Mouse (Mus musculus): ENCODE measurements at regions not wholly inside any gene's neighbourhood (a gene's known extent, or its start where the extent isn't known, plus 50 kb on each side); places are given as distances from the start of the nearest gene placed in this dataset.
A peak's percentile ranks its signal among the peaks of the same experiment; 100 is the strongest.

DNA sequence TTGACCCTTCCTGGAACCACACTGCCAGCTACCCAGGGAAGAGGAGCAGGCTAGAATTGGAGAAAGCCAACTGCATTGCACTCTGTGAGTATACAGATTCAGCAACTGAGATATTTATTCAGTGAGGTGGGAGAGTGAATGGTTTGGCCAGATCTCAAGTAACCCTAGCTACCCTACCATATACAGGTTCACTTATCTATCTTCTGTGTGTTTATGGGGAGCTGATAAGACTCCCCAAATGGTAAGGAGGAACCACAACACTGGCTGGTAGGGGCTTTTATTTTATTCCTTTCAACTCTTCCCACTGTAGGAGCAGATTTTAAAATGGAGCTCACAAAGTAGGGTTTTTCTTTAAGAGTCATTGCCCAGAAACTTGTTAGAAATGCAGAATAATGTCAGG, 62.9 kb downstream of the Arrdc3 start:
- ATAC-seq (ENCODE audit: low FRiP score, low read depth) = no peak
- no peak overlapping the region for H3K27ac ChIP-seq
- H3K36me3 ChIP-seq = no peaks in the 10 kb centered on the region
- H3K4me3 ChIP-seq = no peak overlapping the region
- H3K4me1 ChIP-seq = no peaks in the 10 kb centered on the region
- no peaks in the 10 kb centered on the region for H3K9me3 ChIP-seq
- no peak overlapping the region for H3K4me2 ChIP-seq (replicated peaks)
- H3K9ac ChIP-seq = no peak overlapping the region
- no peaks in the 10 kb centered on the region for H3K27me3 ChIP-seq (replicated peaks)

DNA sequence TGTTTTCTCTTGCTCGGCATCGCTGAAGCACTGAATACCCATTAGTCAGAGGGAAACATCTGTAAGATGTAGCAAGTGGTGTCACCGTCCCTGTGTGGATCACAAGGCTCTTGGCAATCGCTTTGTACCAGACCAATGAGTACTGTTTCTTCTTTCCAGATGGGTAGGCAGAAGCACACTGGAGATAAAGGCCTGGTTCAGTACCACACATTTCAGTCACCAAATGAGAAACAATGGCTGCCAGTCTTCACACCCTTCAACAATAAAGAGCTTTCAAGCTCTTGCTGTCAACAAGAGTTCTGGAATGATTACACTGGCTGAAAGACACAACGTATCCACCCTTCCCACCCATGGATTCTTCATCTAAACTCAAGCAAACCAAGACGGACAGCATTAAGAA, 64.5 kb downstream of the Arrdc3 start:
- no peak for ATAC-seq (ENCODE audit: low FRiP score, low read depth)
- Histone ChIP-seq H3K9ac (no peak overlapping the region), H3K36me3 (no peaks in the 10 kb centered on the region), H3K27ac (no peak overlapping the region), H3K27me3 (replicated peaks) (no peaks in the 10 kb centered on the region), H3K4me3 (no peak overlapping the region), H3K4me2 (replicated peaks) (no peak overlapping the region), H3K9me3 (no peaks in the 10 kb centered on the region), H3K4me1 (no peaks in the 10 kb centered on the region)
- WGBS = 77% methylated on average over 6 of the region's 6 CpGs

DNA sequence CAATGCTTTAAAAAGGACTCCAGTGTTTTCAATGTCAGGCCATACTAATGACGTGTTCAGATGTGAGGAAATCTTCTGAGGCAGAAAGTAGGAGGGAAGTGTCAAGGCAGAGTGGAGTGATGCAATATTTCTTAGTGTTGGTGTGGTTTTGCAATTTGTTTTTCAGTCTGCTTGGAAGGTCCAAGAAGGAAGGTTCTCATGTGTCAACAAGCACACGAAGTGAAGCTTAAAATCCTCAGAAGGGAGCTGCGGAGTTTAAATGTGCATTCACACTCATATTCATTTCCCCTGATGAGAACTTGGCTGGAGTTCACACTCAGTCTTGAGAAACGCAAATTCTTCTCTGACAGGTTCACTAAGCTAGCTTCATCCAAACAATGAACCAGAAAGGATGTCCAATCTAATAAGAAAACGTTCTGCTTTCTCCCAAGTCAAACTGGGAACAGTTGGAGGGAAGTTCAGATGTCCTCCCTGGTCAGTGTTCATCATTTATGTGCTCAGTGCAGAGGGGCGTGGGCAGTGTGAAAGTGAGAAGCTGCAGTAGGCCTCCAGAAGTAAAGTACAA, 66.0 kb downstream of the Arrdc3 start:
- Histone ChIP-seq H3K9me3 (no peaks in the 10 kb centered on the region), H3K27me3 (replicated peaks) (no peaks in the 10 kb centered on the region), H3K4me3 (no peak overlapping the region), H3K27ac (no peak overlapping the region), H3K9ac (no peak overlapping the region), H3K36me3 (no peaks in the 10 kb centered on the region), H3K4me2 (replicated peaks) (no peak overlapping the region), H3K4me1 (no peaks in the 10 kb centered on the region)
- WGBS = 78% methylated on average over 6 of the region's 6 CpGs
- no peak for ATAC-seq (ENCODE audit: low FRiP score, low read depth)

DNA sequence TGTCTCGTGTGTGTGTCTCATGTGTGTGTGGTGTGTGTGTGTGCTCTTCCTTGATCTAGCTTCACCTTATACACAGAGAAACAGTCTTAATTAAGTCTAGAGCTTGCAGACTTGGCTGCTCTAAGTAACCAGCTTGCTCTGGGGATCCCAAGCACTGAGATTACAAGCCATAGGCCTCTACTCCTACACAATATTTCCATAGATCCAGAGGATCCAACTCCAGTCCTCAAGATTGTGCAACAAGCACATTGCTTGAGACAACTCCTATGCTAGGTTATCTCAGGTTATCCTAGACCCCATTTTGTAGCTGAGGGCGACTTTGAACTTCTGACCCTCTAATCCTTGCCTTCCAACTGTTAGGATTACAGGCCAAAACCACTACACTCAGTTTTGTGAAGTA, 67.1 kb downstream of the Arrdc3 start:
- Histone ChIP-seq H3K4me2 (replicated peaks) (no peak overlapping the region), H3K4me3 (no peak overlapping the region), H3K27ac (no peak overlapping the region), H3K27me3 (replicated peaks) (no peaks in the 10 kb centered on the region), H3K4me1 (no peaks in the 10 kb centered on the region), H3K9me3 (no peaks in the 10 kb centered on the region), H3K36me3 (no peaks in the 10 kb centered on the region), H3K9ac (no peak overlapping the region)
- WGBS = 85% methylated on average over 2 of the region's 2 CpGs
- ATAC-seq (ENCODE audit: low FRiP score, low read depth) = no peak

DNA sequence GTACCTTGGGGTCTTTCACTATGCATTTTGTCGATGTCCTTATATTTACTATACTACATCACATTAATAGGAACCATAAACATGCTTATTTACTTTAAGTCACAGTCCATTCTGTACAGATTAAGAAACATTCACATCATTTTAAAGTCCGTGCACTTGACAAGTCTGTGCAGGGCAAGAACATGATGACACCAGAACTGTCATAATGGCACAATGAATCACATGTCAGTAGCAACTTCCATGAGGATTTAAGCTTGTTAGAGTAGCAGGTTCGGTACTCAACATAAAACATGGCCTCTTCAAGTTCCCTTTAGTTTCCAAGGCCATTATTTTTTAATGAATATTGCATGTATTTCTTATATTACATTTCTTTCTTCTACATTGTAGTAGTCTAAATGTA, 67.6 kb downstream of the Arrdc3 start:
- no peak overlapping the region for H3K4me2 ChIP-seq (replicated peaks)
- no peaks in the 10 kb centered on the region for H3K36me3 ChIP-seq
- no peak overlapping the region for H3K4me3 ChIP-seq
- no peak for ATAC-seq (ENCODE audit: low FRiP score, low read depth)
- 87% methylated on average over 3 of the region's 3 CpGs for WGBS
- no peaks in the 10 kb centered on the region for H3K27me3 ChIP-seq (replicated peaks)
- no peak overlapping the region for H3K9ac ChIP-seq
- H3K27ac ChIP-seq = no peak overlapping the region
- no peaks in the 10 kb centered on the region for H3K4me1 ChIP-seq
- no peaks in the 10 kb centered on the region for H3K9me3 ChIP-seq

DNA sequence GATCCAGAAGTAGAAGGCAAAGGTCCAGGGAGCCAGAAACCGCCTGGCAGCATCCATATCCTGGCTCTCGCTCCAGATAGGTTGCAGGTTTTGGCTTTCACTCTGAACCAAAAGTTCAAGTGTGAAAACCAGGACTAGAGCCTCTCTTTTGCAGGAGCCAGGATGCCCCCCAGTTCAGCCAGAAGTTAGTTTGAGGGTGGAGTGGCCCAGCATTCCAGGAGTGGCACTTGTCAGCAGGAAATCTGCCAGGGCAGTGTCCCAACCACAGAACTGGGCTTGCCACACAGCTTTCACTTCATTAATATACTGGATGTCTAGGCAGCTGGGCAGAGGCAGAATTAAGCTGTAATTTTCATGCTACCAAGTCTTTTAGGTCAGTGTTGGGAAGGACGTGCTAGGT, 68.1 kb downstream of the Arrdc3 start:
- no peak overlapping the region for H3K4me2 ChIP-seq (replicated peaks)
- H3K27me3 ChIP-seq (replicated peaks) = no peaks in the 10 kb centered on the region
- H3K36me3 ChIP-seq = no peaks in the 10 kb centered on the region
- ATAC-seq (ENCODE audit: low FRiP score, low read depth) = no peak
- H3K9ac ChIP-seq = no peak overlapping the region
- no peaks in the 10 kb centered on the region for H3K9me3 ChIP-seq
- H3K27ac ChIP-seq = no peak overlapping the region
- 86% methylated on average over 3 of the region's 3 CpGs for WGBS
- H3K4me3 ChIP-seq = no peak overlapping the region
- no peaks in the 10 kb centered on the region for H3K4me1 ChIP-seq

DNA sequence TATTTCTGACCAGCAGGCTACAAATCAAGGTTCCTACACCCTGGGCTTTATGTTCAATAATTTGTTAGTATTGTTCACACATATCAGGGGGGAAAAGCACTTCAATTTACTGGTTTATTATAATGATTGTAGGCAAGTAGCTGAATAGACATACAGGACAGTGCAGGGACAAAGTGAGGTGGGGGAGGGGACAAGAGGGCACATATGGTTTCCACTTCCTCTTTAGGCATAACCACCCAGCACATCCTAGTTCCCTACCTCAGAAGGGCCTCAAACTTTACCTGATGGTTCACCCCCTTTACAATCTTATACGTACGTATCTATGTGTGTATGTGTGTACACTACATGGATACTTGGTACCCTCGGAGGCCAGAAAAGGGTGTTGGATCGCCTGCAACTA, 69.7 kb downstream of the Arrdc3 start:
- Histone ChIP-seq H3K4me2 (replicated peaks) (no peak overlapping the region), H3K27me3 (replicated peaks) (no peaks in the 10 kb centered on the region), H3K9me3 (no peaks in the 10 kb centered on the region), H3K27ac (no peak overlapping the region), H3K4me3 (no peak overlapping the region), H3K36me3 (no peaks in the 10 kb centered on the region), H3K4me1 (no peaks in the 10 kb centered on the region), H3K9ac (no peak overlapping the region)
- no peak for ATAC-seq (ENCODE audit: low FRiP score, low read depth)
- 93% methylated on average over 4 of the region's 4 CpGs for WGBS

DNA sequence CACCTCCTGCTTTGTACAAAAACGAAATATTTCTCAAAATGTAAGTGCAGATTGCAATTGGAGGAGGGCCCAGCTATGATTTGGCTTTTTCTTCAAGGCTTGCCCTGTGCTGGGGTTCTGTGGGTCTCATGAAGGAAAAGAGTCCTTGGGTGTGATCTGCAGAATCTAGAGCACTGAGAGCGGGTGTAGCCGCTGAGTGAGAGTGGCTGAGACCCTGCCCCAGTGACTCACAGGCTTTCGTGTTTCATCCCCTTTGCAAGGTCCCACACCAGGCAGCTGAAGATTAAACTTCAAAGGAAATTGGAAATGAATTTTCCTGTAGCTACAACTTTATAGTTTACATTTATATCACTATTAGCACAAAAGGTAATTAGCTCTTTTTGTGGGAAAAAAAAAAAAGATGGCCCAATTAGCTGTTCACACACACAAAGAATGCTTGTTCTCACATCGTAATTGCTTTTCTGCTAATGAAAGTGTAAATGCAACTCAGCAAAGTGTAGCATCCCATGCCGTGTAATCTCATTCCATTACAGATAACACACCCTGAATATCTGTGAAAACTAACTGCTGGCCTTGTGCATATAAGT, 71.0 kb downstream of the Arrdc3 start:
- H3K27me3 ChIP-seq (replicated peaks) = no peaks in the 10 kb centered on the region
- no peaks in the 10 kb centered on the region for H3K4me1 ChIP-seq
- no peak for ATAC-seq (ENCODE audit: low FRiP score, low read depth)
- no peaks in the 10 kb centered on the region for H3K36me3 ChIP-seq
- H3K9me3 ChIP-seq = no peaks in the 10 kb centered on the region
- H3K4me3 ChIP-seq = no peak overlapping the region
- no peak overlapping the region for H3K4me2 ChIP-seq (replicated peaks)
- 55% methylated on average over 6 of the region's 6 CpGs for WGBS
- H3K27ac ChIP-seq = no peak overlapping the region
- H3K9ac ChIP-seq = no peak overlapping the region

DNA sequence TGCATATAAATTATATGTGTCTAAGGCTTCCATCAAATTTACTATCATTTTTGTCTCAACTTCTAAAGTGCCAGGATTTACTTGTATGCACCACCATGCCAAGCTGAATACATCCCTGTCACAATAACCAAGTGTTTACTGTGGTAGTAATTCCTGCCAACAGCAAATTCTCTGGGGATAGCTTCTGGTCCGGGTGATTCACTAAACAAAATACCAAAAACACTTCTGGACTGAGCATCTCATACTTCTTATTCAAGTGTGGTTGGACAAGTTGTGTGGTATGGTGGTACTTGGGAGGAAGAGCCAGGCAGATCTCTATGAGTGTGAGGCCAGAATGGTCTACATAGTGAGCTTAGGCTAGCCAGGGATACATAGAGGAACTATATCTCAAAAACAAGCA, 73.8 kb downstream of the Arrdc3 start:
- WGBS = 88% methylated on average over 1 of the region's 1 CpGs
- no peak overlapping the region for H3K4me2 ChIP-seq (replicated peaks)
- H3K9ac ChIP-seq = no peak overlapping the region
- H3K4me1 ChIP-seq = no peaks in the 10 kb centered on the region
- H3K4me3 ChIP-seq = no peak overlapping the region
- H3K27ac ChIP-seq = no peak overlapping the region
- no peaks in the 10 kb centered on the region for H3K9me3 ChIP-seq
- no peaks in the 10 kb centered on the region for H3K36me3 ChIP-seq
- no peak for ATAC-seq (ENCODE audit: low FRiP score, low read depth)
- H3K27me3 ChIP-seq (replicated peaks) = no peaks in the 10 kb centered on the region

DNA sequence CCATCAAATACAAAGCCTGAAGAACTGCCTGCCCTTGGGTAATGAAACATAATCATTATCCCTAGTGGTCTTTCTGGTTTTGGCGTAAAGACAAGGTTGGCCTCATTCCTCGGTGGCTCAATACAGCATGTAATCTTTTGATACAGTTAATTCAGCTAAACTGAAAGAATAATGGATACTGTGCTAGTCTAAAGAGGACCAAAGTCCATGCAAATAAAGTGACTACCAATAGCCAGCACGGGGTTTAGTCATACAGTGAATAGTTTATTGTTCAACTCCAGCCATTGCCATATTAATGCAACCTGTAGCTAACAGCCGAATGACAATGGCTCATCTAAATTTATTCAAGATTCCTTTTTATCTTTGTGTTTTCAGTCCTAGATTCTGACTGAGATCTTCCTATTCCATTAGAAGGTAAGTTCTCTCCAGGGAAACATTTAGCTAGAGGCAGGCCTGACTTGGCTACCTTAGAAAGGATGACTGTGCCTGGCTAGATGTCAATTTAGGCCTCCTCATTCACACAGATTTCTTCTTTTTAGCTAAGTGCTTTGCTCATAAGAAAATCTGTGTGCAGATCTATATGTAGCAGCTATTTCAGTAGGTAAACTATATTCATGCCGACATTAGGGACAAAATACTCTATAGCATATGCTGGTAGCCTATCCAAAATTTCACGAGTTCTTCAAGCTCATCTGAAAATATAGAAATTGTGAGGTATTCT, 74.4 kb downstream of the Arrdc3 start:
- ATAC-seq (ENCODE audit: low FRiP score, low read depth) = no peak
- H3K9me3 ChIP-seq = no peaks in the 10 kb centered on the region
- H3K4me1 ChIP-seq = no peaks in the 10 kb centered on the region
- H3K27ac ChIP-seq = no peak overlapping the region
- no peak overlapping the region for H3K4me2 ChIP-seq (replicated peaks)
- H3K27me3 ChIP-seq (replicated peaks) = no peaks in the 10 kb centered on the region
- H3K9ac ChIP-seq = no peak overlapping the region
- no peaks in the 10 kb centered on the region for H3K36me3 ChIP-seq
- no peak overlapping the region for H3K4me3 ChIP-seq
- WGBS = 65% methylated on average over 6 of the region's 6 CpGs

DNA sequence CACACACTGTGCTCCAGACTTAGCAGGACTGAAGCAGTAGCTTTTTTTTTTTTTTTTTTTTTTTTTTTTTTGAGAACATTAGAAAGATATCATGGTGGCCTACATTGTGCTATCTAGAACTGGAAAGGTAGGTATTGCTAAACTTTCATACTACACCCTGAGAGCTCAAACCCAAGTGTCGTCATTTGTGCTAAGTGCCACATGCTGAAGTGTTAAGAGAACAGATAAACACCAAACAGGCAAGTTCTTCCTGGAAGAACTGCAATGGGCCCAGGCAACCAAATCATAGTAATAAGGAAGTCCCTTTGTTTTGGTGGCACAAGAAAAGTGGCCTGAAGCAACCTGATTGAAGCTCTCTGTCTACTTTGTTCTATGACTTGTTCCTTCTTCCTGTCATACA, 76.6 kb downstream of the Arrdc3 start:
- ATAC-seq (ENCODE audit: low FRiP score, low read depth) = no peak
- WGBS = 89% methylated on average over 1 of the region's 1 CpGs
- H3K9me3 ChIP-seq = no peaks in the 10 kb centered on the region
- H3K9ac ChIP-seq = no peak overlapping the region
- no peak overlapping the region for H3K4me3 ChIP-seq
- H3K4me2 ChIP-seq (replicated peaks) = no peak overlapping the region
- no peak overlapping the region for H3K27ac ChIP-seq
- H3K36me3 ChIP-seq = no peaks in the 10 kb centered on the region
- H3K27me3 ChIP-seq (replicated peaks) = peaks cover 10% of the 10 kb centered on the region; the same call in 1 of the 2 replicates
- H3K4me1 ChIP-seq = no peaks in the 10 kb centered on the region

DNA sequence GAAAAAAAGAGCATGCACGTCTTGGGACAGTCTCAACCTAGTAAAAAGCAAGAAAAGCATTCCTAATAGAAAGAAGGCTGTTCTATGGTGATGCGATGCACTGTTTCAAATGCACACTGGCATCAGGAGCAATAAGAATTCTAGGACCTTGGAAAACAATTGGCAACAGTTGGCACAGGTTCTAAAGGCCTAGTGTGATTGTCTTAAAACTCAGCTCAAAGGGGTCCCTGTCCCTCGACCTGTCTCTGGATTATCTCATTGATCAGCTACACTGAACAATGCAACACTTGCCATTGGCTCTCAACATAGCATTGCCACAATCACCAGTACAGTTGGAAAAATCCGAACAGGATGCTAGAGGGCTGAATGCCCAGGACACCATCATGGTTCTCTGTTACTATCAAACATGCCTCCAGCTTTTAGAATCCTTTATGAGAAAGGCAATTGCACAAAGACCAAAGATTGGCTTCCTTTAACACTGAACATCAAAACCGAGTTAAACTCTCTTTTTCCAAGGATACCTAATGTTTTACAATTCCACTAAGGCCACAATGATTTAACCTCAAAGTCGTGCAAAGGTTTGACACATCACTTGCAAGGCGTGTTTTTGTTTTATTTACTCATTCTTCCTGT, 78.9 kb downstream of the Arrdc3 start:
- 52% methylated on average over 7 of the region's 7 CpGs for WGBS
- Histone ChIP-seq H3K36me3 (no peaks in the 10 kb centered on the region), H3K4me2 (replicated peaks) (peak overlapping the region; percentile 78), H3K4me1 (no peaks in the 10 kb centered on the region), H3K9me3 (no peaks in the 10 kb centered on the region), H3K9ac (no peak overlapping the region), H3K27ac (no peak overlapping the region), H3K4me3 (peak overlapping the region; percentile 45; the same call in 1 of the 2 replicates), H3K27me3 (replicated peaks) (peaks cover 10% of the 10 kb centered on the region; the same call in 1 of the 2 replicates)
- ATAC-seq (ENCODE audit: low FRiP score, low read depth) = 0 out of 2 replicates have a peak, but pooled peaks have one; percentile 8

All from neural tube, embryonic 12.5 days (tissue).